Mouse (Mus musculus): ENCODE measurements around the gene Cnp. TPM values are rescaled to one million over a fixed set of nuclear protein-coding genes. Genes with fewer than 3 reads are reported as not detected.
"Not testable (repeated sequence)": the region's sequence is repeated elsewhere in the genome, so short reads cannot be mapped to it uniquely, and the experiment has no call there.

The Cnp gene
- polyA plus RNA-seq, 1 experiment from 2014 or later, result 14.2 TPM

DNA sequence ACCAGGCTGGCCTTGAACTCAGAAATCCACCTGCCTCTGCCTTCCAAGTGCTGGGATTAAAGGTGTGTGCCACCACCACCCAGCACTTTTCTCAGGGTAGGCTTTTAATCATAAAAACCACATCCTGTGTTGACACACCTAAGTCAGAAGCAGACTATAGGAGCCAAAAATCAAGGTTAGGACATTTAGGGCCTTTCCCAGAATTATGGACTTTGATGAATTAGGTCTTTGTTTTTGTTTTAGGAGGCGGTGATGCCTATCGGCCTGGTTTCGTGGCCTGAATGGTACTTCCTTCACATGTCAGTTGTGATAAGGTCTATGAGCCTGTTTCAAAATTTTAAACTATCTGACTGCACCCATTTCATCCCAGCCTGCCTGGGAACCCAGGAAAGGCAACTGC, 516 bp upstream of the Cnp start:
- peak overlapping the region; percentile 80 for H3K4me2 ChIP-seq
- peak overlapping the region; percentile 45; the same call in 1 of the 2 replicates for H3K9ac ChIP-seq
- WGBS (ENCODE audit: insufficient replicate concordance), result 37% methylated on average over 3 of the region's 3 CpGs
- peaks cover 4% of the 10 kb centered on the region; the same call in 1 of the 2 replicates for H3K36me3 ChIP-seq (replicated peaks)
- H3K27me3 ChIP-seq, result peaks cover 16% of the 10 kb centered on the region
- 0 out of 2 replicates have a peak overlapping the region, but pooled peaks have one; percentile 42 for H3K27ac ChIP-seq (replicated peaks)
- no peaks in the 10 kb centered on the region for H3K9me3 ChIP-seq (replicated peaks)
- peak overlapping the region; percentile 68 for H3K4me3 ChIP-seq (replicated peaks)
- peaks cover 34% of the 10 kb centered on the region for H3K4me1 ChIP-seq (replicated peaks)
- no peak for ATAC-seq (ENCODE audit: insufficient read depth)

DNA sequence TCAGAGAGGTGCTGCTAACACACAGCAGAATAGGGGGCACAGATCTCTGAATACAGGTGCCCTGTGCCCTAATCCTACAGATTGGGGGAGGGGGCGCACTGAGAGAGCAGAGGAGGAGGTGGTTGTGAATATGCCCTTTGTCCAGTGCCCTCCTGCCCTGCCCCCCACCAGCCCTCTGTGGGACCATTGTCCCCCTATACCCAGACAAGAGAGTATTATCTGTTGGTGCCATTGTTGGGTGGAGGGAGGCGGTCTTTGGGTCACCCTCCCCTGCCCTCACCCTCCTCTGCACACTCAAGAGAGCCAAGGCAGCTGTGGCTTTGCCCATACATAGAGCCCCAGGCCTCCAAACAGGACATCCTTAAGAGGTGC, 766 bp downstream of the Cnp start:
- peak overlapping the region; percentile 45 for H3K9ac ChIP-seq
- ATAC-seq (ENCODE audit: insufficient read depth), result peak; percentile 36; the same call in 1 of the 2 replicates
- peak overlapping the region; percentile 68 for H3K4me3 ChIP-seq (replicated peaks)
- H3K4me1 ChIP-seq (replicated peaks), result peaks cover 34% of the 10 kb centered on the region
- H3K36me3 ChIP-seq (replicated peaks), result peaks cover 15% of the 10 kb centered on the region; the same call in 1 of the 2 replicates
- H3K9me3 ChIP-seq (replicated peaks), result no peaks in the 10 kb centered on the region
- 33% methylated on average over 2 of the region's 2 CpGs for WGBS (ENCODE audit: insufficient replicate concordance)
- peak overlapping the region; percentile 80 for H3K4me2 ChIP-seq
- H3K27me3 ChIP-seq, result peaks cover 16% of the 10 kb centered on the region
- H3K27ac ChIP-seq (replicated peaks), result 0 out of 2 replicates have a peak overlapping the region, but pooled peaks have one; percentile 42

DNA sequence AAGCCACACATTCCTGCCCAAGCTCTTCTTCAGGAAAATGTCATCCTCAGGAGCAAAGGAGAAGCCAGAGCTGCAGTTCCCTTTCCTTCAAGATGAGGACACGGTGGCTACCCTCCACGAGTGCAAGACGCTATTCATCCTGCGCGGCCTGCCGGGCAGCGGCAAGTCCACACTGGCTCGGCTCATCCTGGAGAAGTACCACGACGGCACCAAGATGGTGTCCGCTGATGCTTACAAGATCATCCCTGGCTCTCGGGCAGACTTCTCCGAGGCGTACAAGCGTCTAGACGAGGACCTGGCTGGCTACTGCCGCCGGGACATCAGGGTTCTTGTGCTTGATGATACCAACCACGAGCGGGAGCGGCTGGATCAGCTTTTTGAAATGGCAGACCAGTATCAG, 1.6 kb downstream of the Cnp start:
- ATAC-seq (ENCODE audit: insufficient read depth), result no peak
- 73% methylated on average over 21 of the region's 21 CpGs for WGBS (ENCODE audit: insufficient replicate concordance)
- no peak overlapping the region for H3K9ac ChIP-seq

DNA sequence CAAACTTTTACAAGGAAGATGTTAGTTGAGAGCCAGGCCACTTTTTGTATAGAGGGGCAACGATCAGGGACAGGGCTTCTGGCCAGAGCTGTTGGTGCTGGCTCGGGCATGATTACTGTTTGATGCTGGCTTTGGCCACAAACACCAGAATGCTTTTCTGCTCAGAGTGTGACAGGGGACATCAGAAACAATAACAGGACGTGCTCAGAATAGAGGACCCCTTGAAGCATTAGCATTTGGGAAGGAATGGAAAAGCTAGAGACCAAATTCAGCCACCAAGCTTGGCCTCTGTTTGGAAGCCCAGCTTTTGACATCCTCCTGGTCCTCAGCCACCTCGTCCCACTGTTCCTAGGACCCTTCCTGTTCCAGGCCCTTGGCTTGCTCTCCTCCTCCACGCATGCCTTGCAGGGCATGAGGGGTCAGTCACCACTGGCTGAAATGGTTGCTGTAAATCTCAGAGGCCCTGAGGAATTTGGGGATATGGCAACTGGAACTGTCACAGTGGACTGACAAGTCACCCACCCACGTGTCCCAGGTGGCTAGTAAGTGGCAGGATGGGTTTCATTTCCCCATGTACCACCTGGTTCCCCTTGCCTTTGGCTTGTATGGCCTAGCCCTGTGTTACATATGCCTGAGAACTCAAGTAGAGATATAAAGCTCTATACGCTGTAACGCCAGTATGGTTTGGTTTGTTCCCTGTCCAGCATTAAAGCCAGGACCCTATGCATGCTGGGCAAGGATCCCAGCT, 3.3 kb downstream of the Cnp start:
- H3K4me3 ChIP-seq (replicated peaks), result no peak overlapping the region
- no peak overlapping the region for H3K27ac ChIP-seq (replicated peaks)
- H3K27me3 ChIP-seq, result no peaks in the 10 kb centered on the region
- peaks cover 25% of the 10 kb centered on the region for H3K4me1 ChIP-seq (replicated peaks)
- H3K9me3 ChIP-seq (replicated peaks), result no peaks in the 10 kb centered on the region
- no peak for ATAC-seq (ENCODE audit: insufficient read depth)
- H3K9ac ChIP-seq, result no peak overlapping the region
- H3K4me2 ChIP-seq, result no peak overlapping the region
- 68% methylated on average over 8 of the region's 8 CpGs for WGBS (ENCODE audit: insufficient replicate concordance)
- peaks cover 40% of the 10 kb centered on the region for H3K36me3 ChIP-seq (replicated peaks)

More for the DNA sequence above, 1.6 kb downstream of the Cnp start:
- H3K4me3 ChIP-seq (replicated peaks), result no peak overlapping the region
- H3K27me3 ChIP-seq, result peaks cover 8% of the 10 kb centered on the region
- H3K27ac ChIP-seq (replicated peaks), result no peak overlapping the region; the same call in 1 of the 2 replicates
- H3K9me3 ChIP-seq (replicated peaks), result no peaks in the 10 kb centered on the region
- H3K4me2 ChIP-seq, result peak overlapping the region; percentile 80
- peaks cover 26% of the 10 kb centered on the region for H3K4me1 ChIP-seq (replicated peaks)
- peaks cover 23% of the 10 kb centered on the region; the same call in 1 of the 2 replicates for H3K36me3 ChIP-seq (replicated peaks)

DNA sequence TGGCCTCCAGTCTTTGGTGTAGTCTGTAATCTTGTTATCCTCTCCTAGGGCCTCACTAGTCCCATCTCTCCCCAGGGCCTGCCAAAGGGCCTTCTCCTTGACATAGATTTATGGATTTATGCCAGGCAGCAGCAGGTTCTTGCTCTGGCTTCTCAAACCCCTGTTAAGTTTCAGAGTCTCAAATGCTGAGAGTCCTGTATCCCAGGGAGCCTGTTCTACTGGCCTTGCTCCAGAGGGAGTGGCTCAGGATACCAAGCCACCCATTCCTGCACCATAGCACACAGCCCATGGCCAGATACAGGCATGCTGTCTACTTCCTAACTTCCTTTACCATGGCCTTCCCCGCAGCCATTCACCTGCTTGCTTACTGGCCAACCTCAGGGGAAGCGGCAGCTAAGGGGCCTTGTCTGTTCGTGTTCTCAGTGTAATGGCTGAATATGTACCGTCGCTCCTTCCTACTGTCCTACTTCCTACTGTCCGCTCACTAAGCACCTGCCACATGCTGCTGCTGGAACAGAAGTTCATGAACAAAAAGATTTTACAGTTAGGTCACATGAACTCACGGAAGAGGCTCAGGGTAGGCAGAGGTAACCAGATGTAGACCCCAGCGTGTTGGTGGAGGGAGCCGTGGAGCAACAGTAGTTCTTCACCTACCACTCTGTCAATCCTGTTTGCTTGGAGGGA, 4.6 kb downstream of the Cnp start:
- Histone ChIP-seq H3K27ac (replicated peaks) (no peak overlapping the region), H3K9ac (no peak overlapping the region), H3K4me3 (replicated peaks) (no peak overlapping the region), H3K4me1 (replicated peaks) (peaks cover 23% of the 10 kb centered on the region), H3K9me3 (replicated peaks) (no peaks in the 10 kb centered on the region), H3K4me2 (no peak overlapping the region), H3K27me3 (no peaks in the 10 kb centered on the region), H3K36me3 (replicated peaks) (peaks cover 53% of the 10 kb centered on the region)
- no peak for ATAC-seq (ENCODE audit: insufficient read depth)
- WGBS (ENCODE audit: insufficient replicate concordance), result 86% methylated on average over 9 of the region's 9 CpGs

DNA sequence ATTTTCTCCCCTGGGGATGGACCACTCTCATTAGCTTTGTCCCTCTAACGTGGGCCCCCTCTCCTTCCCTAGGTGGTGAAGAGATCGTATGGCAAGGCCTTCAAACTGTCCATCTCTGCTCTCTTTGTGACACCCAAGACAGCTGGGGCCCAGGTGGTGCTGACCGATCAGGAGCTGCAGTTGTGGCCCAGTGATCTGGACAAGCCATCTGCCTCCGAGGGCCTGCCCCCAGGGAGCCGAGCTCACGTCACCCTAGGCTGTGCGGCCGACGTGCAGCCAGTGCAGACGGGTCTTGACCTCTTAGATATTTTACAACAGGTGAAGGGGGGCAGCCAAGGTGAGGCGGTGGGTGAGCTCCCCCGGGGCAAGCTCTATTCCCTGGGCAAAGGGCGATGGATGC, 5.6 kb downstream of the Cnp start:
- no peaks in the 10 kb centered on the region for H3K9me3 ChIP-seq (replicated peaks)
- peaks cover 13% of the 10 kb centered on the region for H3K4me1 ChIP-seq (replicated peaks)
- no peak for ATAC-seq (ENCODE audit: insufficient read depth)
- no peak overlapping the region for H3K4me2 ChIP-seq
- no peak overlapping the region for H3K27ac ChIP-seq (replicated peaks)
- H3K36me3 ChIP-seq (replicated peaks), result peaks cover 63% of the 10 kb centered on the region
- no peaks in the 10 kb centered on the region for H3K27me3 ChIP-seq
- H3K9ac ChIP-seq, result no peak overlapping the region
- 81% methylated on average over 13 of the region's 13 CpGs for WGBS (ENCODE audit: insufficient replicate concordance)
- no peak overlapping the region for H3K4me3 ChIP-seq (replicated peaks)

DNA sequence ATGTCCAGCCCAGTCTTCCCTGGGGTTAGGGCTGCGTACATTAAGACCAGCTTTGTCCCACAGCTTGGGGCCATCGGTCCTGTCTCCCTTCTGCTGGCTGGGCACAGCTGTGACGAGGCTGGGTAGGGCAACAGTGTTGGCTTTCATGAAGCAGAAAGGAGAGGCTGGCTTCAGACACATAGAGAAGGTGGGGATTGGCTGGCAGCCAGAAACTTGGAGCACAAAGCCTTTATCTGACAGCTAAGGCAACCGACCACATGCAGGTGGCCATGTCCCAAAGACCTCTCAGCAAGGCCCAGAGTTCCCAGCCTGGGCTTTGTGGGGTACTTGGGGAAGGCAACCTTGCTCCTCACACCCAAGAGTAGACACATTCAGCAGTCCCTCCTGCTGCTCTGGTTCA, 7.1 kb downstream of the Cnp start:
- ATAC-seq (ENCODE audit: insufficient read depth), result 0 out of 2 replicates have a peak, but pooled peaks have one; percentile 28
- no peak overlapping the region for H3K9ac ChIP-seq
- H3K27ac ChIP-seq (replicated peaks), result no peak overlapping the region
- H3K4me1 ChIP-seq (replicated peaks), result no peaks in the 10 kb centered on the region
- no peak overlapping the region for H3K4me2 ChIP-seq
- 61% methylated on average over 4 of the region's 4 CpGs for WGBS (ENCODE audit: insufficient replicate concordance)
- H3K36me3 ChIP-seq (replicated peaks), result peaks cover 77% of the 10 kb centered on the region
- H3K9me3 ChIP-seq (replicated peaks), result no peaks in the 10 kb centered on the region
- H3K27me3 ChIP-seq, result no peaks in the 10 kb centered on the region
- H3K4me3 ChIP-seq (replicated peaks), result no peak overlapping the region

DNA sequence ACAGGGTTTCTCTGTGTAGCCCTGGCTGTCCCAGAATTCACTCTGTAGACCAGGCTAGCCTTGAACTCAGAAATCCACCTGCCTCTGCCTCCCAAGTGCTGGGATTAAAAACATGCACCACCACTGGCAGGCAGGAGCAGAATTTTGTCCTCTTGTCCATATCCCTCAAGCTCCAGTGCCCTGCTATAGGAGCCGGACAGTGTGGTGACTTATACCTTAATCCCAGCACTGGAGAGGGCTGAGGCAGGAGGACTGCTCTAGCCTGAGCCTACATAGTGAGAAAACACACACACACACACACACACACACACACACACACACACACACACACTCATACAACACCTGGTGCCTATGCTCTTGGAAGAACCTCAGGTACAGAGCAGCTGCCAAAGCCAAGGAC, 7.7 kb downstream of the Cnp start:
- H3K27ac ChIP-seq (replicated peaks); H3K4me2 ChIP-seq; H3K9ac ChIP-seq; H3K9me3 ChIP-seq (replicated peaks); H3K4me3 ChIP-seq (replicated peaks); ATAC-seq (ENCODE audit: insufficient read depth); H3K27me3 ChIP-seq; H3K4me1 ChIP-seq (replicated peaks): not testable (repeated sequence)
- WGBS (ENCODE audit: insufficient replicate concordance), result 78% methylated on average over 1 of the region's 1 CpGs
- H3K36me3 ChIP-seq (replicated peaks), result peaks cover 84% of the 10 kb centered on the region

DNA sequence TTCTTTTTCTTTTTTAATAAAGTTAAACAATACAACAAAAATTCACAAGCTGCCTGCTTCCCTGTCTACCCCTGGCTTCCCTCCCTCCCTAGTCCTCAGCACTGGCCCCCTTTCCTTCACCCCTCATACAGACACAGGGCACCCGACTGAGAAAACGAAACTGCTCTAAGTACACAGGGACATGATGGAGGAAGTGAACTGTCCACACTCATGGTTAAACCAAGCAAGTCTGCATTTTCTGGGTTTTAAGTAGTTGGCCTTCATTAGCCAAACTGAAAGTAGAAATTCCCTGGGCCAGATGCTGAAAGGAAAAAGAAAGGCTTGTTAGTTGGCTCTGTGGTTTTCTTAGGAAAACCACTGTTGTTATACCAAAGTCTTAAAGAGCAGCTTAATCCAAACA, 8.1 kb downstream of the Cnp start:
- Histone ChIP-seq H3K4me3 (replicated peaks) (no peak overlapping the region), H3K9me3 (replicated peaks) (no peaks in the 10 kb centered on the region), H3K9ac (no peak overlapping the region), H3K4me1 (replicated peaks) (no peaks in the 10 kb centered on the region), H3K27me3 (no peaks in the 10 kb centered on the region), H3K27ac (replicated peaks) (no peak overlapping the region), H3K36me3 (replicated peaks) (peaks cover 88% of the 10 kb centered on the region), H3K4me2 (no peak overlapping the region)
- WGBS (ENCODE audit: insufficient replicate concordance), result 74% methylated on average over 2 of the region's 2 CpGs
- no peak for ATAC-seq (ENCODE audit: insufficient read depth)

DNA sequence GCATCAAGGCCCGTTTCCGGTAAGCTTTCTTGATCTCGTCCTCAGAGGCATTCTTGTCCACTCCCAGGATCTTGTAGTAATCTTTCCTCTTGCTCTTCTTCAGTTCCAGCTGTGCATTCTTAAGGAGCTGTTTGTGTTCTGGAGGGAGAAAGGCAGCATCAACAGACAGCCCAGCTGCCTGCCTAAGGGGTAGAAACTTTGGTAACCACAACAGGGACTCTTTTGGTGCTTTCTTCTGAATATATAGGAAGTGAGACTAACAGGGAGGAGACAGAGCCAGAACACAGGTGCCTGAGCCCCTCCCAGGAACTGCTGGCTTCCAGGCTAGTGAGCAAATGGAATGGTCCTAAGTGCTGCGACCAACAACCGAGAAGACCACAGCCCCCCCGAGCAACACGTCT, 9.9 kb downstream of the Cnp start:
- no peak overlapping the region for H3K9ac ChIP-seq
- no peaks in the 10 kb centered on the region for H3K9me3 ChIP-seq (replicated peaks)
- H3K4me2 ChIP-seq, result no peak overlapping the region
- no peak overlapping the region for H3K4me3 ChIP-seq (replicated peaks)
- WGBS (ENCODE audit: insufficient replicate concordance), result 82% methylated on average over 7 of the region's 7 CpGs
- no peak overlapping the region for H3K27ac ChIP-seq (replicated peaks)
- ATAC-seq (ENCODE audit: insufficient read depth), result no peak
- peaks cover 98% of the 10 kb centered on the region for H3K36me3 ChIP-seq (replicated peaks)
- no peaks in the 10 kb centered on the region for H3K27me3 ChIP-seq
- H3K4me1 ChIP-seq (replicated peaks), result no peaks in the 10 kb centered on the region

DNA sequence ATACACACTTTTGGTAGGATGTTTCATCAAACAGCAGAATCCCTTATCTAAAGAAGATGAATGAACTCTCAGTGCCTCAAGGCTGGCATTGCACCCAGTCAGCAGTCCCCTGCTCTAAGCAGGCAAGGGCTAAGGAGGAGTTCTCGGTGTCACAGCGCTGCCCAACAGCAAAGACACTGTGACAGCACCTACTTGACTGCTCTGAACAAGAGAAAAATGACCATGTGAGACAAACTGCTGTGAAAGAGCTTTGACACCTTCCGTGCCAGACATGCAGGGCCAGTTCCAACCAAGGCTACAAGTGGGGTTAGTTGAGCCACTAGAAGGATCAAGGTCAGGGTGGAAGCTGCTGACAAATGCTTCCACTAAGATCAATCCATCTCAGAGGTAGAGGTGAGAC, 10.4 kb downstream of the Cnp start:
- WGBS (ENCODE audit: insufficient replicate concordance), result 92% methylated on average over 3 of the region's 3 CpGs
- H3K4me2 ChIP-seq, result no peak overlapping the region
- ATAC-seq (ENCODE audit: insufficient read depth), result no peak
- H3K4me1 ChIP-seq (replicated peaks), result no peaks in the 10 kb centered on the region
- H3K9me3 ChIP-seq (replicated peaks), result no peaks in the 10 kb centered on the region
- no peak overlapping the region for H3K9ac ChIP-seq
- no peaks in the 10 kb centered on the region for H3K27me3 ChIP-seq
- H3K36me3 ChIP-seq (replicated peaks), result peaks cover 99% of the 10 kb centered on the region
- no peak overlapping the region for H3K4me3 ChIP-seq (replicated peaks)
- H3K27ac ChIP-seq (replicated peaks), result no peak overlapping the region
